Mouse (Mus musculus) thymus, adult 2 months (tissue): ENCODE results near the gene Csmd2.

Experiments
- CTCF ChIP-seq: fragments of 200-500 bp; IDR thresholded peaks from 2 replicates; pipeline ENCODE4 v1.5.1; 2012; ENCODE audit warnings: mild to moderate bottlenecking, control low read depth, low read length, moderate library complexity, borderline replicate concordance; ENCODE audit not compliant: control insufficient read depth, poor library complexity, insufficient read depth; ENCODE audit errors: extremely low read depth
- POLR2A ChIP-seq: fragments of 200-500 bp; IDR thresholded peaks from 2 replicates; pipeline ENCODE4 v1.6.1; 2012; ENCODE audit warnings: mild to moderate bottlenecking, low read length, control low read depth, moderate library complexity; ENCODE audit not compliant: control insufficient read depth, poor library complexity, insufficient read depth; ENCODE audit errors: extremely low read depth

GRCm38 (mm10) chr4:128594062-128594461 lies 606.4 kb downstream of the Csmd2 start:
- no peak for TF ChIP-seq CTCF
- TF ChIP-seq POLR2A, result no peak
